Mouse (Mus musculus) neural tube, embryonic 10.5 days (tissue): ENCODE data around the gene C77080.

Experiments used
- DNase-seq: peaks from one replicate; pipeline ENCODE4 v3.0.0-alpha.2; 2017; ENCODE audit warnings: low spot score; ENCODE audit errors: extremely low spot score

The C77080 gene

GRCm38 (mm10) chr4:129268698-129269097 is 7.5 kb upstream of the C77080 start:
- no peak for DNase-seq

- no peak for DNase-seq
These were observed 5.6 kb upstream of the C77080 start for GRCm38 (mm10) chr4:129266821-129267220.

GRCm38 (mm10) chr4:129266191-129266590 is 5.0 kb upstream of the C77080 start:
- DNase-seq: no peak

GRCm38 (mm10) chr4:129263225-129264021 is 2.2 kb upstream of the C77080 start:
- DNase-seq: peak; percentile 53

- DNase-seq: no peak
These were observed 526 bp downstream of the C77080 start for GRCm38 (mm10) chr4:129260678-129261077.

- no peak for DNase-seq
These were observed 2.1 kb downstream of the C77080 start for GRCm38 (mm10) chr4:129259101-129259500.

- peak; percentile 58 for DNase-seq
These were observed 4.5 kb downstream of the C77080 start for GRCm38 (mm10) chr4:129256450-129257380.

GRCm38 (mm10) chr4:129254571-129254970 is 6.6 kb downstream of the C77080 start:
- no peak for DNase-seq

- DNase-seq: no peak
These were observed 8.7 kb downstream of the C77080 start for GRCm38 (mm10) chr4:129252492-129252891.

- DNase-seq: peak; percentile 54
These were observed 9.6 kb downstream of the C77080 start for GRCm38 (mm10) chr4:129251482-129252125.

- DNase-seq: no peak
These were observed 10.3 kb downstream of the C77080 start for GRCm38 (mm10) chr4:129250759-129251481.

GRCm38 (mm10) chr4:129249288-129249687 is 11.9 kb downstream of the C77080 start:
- no peak for DNase-seq

GRCm38 (mm10) chr4:129248243-129248767 is 12.9 kb downstream of the C77080 start:
- no peak for DNase-seq

GRCm38 (mm10) chr4:129247381-129248242 is 13.6 kb downstream of the C77080 start:
- peak; percentile 45 for DNase-seq

GRCm38 (mm10) chr4:129246360-129247301 is 14.6 kb downstream of the C77080 start:
- DNase-seq: no peak

- DNase-seq: no peak
These were observed 16.4 kb downstream of the C77080 start for GRCm38 (mm10) chr4:129244802-129245201.

- DNase-seq: no peak
These were observed 18.4 kb downstream of the C77080 start for GRCm38 (mm10) chr4:129242761-129243160.

- no peak for DNase-seq
These were observed 18.9 kb downstream of the C77080 start for GRCm38 (mm10) chr4:129242327-129242726.

- DNase-seq: no peak
These were observed 19.3 kb downstream of the C77080 start for GRCm38 (mm10) chr4:129241898-129242297.
